Mouse (Mus musculus) thymus, adult 2 months (tissue): Measurements from ENCODE around the gene Tmem274.

Experiments
- CTCF ChIP-seq: fragments of 200-500 bp; IDR thresholded peaks from 2 replicates; pipeline ENCODE4 v1.5.1; 2012; ENCODE audit warnings: mild to moderate bottlenecking, control low read depth, low read length, moderate library complexity, borderline replicate concordance; ENCODE audit not compliant: control insufficient read depth, poor library complexity, insufficient read depth; ENCODE audit errors: extremely low read depth
- POLR2A ChIP-seq: fragments of 200-500 bp; IDR thresholded peaks from 2 replicates; pipeline ENCODE4 v1.6.1; 2012; ENCODE audit warnings: mild to moderate bottlenecking, low read length, control low read depth, moderate library complexity; ENCODE audit not compliant: control insufficient read depth, poor library complexity, insufficient read depth; ENCODE audit errors: extremely low read depth

DNA sequence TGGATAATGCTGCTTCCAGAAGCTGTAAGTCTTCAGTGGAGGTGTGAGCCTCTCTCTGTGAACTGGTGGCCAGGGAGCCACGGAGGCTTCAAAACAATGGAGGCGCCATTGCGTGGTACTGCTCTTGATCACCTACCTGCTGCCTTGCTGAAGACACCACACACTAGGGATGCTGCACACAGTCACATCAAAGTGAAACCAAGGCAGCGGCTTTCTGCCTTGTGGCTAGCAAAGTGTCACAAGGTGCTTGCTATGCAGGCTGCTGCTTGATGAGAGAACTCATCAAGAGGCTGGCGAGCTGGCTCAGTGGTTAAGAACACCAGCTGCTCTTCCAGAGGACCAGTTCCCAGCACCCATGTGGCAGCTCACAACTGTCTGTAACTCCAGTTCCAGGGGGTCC, 38.5 kb downstream of the Tmem274 start:
- TF ChIP-seq CTCF, result no peak
- TF ChIP-seq POLR2A, result no peak
